Mouse (Mus musculus): ENCODE data around the gene Tas1r1. TPM values are rescaled to one million over a fixed set of nuclear protein-coding genes. Genes with fewer than 3 reads are reported as not detected.
A peak's percentile ranks its signal among the peaks of the same experiment; 100 is the strongest.

Gene Tas1r1
- total RNA-seq, 2 experiments from 2014 or later: 0.10 to 0.11 TPM

DNA sequence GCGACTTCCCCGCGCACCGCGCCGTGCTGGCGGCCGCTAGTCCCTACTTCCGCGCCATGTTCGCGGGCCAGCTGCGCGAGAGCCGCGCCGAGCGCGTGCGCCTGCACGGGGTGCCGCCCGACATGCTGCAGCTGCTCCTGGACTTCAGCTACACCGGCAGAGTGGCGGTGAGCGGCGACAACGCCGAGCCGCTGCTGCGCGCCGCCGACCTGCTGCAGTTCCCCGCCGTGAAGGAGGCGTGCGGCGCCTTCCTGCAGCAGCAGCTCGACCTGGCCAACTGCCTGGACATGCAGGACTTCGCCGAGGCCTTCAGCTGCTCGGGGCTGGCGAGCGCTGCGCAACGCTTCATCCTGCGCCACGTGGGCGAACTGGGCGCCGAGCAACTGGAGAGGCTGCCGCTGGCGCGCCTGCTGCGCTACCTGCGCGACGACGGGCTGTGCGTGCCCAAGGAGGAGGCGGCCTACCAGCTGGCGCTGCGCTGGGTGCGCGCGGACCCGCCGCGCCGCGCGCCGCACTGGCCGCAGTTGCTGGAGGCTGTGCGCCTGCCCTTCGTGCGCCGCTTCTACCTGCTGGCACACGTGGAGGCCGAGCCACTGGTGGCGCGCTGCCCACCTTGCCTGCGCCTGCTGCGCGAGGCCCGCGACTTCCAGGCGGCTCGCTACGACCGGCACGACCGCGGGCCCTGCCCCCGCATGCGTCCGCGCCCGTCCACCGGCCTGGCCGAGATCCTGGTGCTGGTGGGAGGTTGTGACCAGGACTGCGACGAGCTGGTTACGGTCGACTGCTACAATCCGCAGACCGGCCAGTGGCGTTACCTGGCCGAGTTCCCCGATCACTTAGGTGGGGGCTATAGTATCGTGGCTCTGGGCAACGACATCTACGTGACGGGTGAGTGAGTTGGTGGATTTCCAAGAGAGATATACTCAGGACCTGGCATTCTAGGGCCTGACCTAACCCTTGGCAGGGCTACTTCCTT is 29.0 kb downstream of the Tas1r1 start:
- peak; percentile 75 for DNase-seq

- peak; percentile 97 for DNase-seq
These were observed 29.7 kb downstream of the Tas1r1 start, which contains the start of gene Klhl21 for GRCm38 (mm10) chr4:152008622-152009075. Gene Klhl21, plus strand, starts transcription at chr4:152008803.

DNA sequence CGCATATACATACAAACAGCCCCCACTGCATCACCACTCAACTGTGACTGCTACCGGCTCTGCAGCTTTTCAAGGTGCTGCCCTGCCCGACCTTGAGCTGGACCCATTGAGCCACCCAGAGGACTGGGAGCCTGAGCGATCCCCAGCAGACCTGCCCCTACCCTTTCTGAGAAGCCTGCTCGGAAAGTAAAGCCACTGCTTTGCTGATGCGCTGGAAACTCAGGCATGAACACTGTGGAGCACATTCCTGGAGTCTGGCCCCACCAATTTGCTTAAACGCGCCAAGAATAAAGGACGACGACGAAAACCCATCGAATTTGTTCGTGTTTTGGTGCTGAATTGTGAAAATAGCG is 30.2 kb downstream of the Tas1r1 start:
- DNase-seq: peak; percentile 51

GRCm38 (mm10) chr4:152007481-152008147 is 30.8 kb downstream of the Tas1r1 start:
- DNase-seq: peak; percentile 70

DNA sequence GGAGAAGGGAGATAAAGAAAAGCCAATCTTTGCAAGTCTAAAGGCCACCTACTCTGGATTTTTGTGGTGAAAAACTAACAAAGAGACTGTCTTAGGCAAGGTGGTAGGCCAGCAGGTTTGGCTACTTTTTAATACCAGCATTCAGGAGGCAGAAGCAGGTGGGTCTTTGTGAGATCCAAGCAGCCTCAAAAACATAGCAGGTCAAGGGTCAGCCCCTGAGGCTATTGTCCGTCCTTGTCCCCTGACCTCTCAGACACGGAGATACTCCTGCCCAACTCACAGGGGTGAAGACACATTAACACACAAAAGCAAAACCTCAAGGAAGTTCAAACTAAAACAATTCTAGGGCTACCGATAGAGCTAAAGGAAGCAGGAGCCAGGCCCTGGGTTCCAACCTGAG is 31.6 kb downstream of the Tas1r1 start:
- DNase-seq: no peak

DNA sequence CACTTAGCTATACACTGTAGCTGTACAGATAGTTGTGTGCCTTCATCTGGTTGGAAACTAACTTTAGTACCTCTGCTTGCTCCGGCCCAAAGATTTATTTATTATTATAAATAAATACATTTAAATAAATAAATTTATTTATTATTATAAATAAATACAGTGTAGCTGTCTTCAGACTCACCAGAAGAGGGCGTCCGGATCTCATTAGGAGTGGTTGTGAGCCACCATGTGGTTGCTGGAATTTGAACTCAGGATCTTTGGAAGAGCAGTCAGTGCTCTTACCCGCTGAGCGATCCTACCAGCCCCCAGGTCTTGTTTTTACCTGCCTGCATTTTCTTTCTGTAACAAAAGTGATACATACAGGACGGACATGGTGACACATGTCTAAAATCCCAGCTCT is 32.2 kb downstream of the Tas1r1 start:
- DNase-seq: no peak

DNA sequence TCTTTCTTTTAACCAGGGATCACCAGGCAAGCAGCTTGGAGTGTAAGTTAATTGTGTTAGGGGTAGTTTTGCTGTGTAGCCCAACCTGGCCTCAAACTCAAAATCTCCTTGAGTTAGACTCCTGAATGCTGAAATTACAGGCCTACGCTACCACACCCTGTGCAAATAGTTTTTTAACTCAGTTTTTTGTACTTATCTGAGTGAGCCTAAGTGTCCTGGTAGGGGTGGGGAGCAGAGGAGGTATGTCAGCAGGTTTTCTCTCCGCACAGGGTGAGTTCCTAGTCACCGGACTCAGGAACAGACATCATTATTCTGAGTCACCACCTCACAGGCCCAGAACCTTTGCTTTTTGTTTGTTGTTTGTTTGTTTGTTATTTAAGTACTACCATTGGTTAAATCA is 36.3 kb downstream of the Tas1r1 start:
- no peak for DNase-seq

DNA sequence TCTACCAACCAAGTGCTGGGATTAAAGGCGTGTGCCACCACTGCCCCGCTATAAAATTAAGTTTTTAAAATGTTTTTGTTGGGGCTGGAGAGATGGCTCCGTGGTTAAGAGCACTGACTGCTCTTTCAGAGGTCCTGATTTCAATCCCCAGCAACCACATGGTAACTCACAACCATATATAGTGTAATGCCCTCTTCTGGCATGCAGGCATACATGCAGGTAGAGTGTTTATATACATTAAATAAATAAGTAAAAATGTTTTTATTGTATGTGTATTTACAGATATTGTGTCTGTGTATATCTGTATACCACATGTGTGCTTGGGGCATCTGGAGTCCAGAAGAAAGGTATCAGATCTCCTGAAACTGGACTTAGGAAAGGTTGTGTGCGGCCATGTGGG is 37.0 kb downstream of the Tas1r1 start:
- no peak for DNase-seq

GRCm38 (mm10) chr4:152000906-152001305 is 37.5 kb downstream of the Tas1r1 start:
- no peak for DNase-seq

DNA sequence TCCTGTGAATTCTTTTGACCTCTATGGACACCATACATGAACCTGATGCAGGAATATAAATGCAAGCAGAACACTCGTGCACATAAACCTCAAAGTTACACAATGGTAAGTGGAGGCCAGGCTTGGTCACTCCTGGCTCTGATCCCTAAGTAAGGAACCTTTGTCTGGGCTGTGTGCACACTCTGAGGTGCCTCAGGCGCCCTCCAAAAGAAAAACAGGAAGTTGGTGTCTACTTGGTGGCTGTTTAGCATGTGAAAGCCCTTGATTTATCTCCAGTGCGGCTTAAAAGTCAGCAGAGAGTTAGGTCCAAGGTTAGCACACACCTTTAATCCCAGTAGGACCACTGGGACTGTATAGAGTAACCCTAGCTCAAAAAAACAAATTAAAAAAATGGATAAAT is 38.9 kb downstream of the Tas1r1 start:
- DNase-seq: no peak

GRCm38 (mm10) chr4:151997701-151998100 is 40.7 kb downstream of the Tas1r1 start:
- DNase-seq: no peak

DNA sequence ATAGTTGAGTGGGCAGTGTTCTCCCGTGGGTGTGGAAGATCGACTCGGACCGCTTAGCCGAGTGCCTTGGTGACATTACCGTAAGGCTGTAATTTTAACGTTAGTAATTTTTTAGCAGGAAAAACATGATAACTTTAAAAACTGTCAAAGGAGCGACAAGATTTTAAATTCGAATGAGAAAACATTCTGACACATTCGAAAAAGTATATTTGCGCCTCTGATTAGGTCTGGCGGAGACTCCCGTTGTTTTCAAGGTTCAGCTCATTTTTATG is 41.5 kb downstream of the Tas1r1 start:
- DNase-seq: no peak

DNA sequence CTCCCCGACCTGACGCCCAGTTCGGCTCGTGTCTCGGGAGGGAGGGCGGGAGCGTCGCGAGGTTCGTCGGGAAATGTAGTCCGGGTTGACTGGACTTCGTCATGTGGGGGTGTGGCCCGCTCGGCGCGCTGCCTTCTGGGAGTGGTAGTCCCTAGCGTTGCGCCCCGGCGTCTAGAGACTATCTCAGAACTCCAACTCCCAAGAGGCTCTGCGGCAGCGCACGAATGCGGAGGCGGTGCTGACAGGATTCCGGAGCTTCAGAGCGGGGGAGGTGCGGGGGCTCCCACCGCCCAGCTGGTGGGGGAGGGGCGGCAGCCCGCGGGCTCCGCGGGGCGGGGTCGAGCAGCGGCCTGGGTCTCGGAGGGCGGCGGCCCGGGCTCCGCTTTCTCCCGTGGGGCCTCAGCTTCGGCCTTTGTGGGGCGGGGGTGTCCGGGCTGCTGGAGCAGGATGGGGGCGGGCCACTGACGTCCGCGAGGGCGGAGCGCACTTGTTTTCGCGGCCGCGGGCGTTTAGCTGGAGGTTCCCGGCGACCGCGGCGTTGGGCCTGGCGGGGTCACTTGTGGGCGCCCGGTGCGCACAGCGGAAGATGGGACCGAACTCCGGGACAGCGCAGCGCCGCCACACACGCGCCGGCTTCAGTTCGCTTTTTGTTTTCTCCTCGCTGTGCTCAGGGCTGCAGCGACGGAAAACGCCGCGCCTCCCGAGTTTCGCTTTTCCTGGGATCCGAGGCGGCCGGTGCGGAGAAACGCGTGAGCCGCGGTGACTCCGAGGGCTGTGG is 42.0 kb downstream of the Tas1r1 start, which contains the start of gene Phf13:
TSS of gene Phf13 (minus strand) at position 86 of the 778 bp plus-strand sequence.
- peak; percentile 99 for DNase-seq

DNA sequence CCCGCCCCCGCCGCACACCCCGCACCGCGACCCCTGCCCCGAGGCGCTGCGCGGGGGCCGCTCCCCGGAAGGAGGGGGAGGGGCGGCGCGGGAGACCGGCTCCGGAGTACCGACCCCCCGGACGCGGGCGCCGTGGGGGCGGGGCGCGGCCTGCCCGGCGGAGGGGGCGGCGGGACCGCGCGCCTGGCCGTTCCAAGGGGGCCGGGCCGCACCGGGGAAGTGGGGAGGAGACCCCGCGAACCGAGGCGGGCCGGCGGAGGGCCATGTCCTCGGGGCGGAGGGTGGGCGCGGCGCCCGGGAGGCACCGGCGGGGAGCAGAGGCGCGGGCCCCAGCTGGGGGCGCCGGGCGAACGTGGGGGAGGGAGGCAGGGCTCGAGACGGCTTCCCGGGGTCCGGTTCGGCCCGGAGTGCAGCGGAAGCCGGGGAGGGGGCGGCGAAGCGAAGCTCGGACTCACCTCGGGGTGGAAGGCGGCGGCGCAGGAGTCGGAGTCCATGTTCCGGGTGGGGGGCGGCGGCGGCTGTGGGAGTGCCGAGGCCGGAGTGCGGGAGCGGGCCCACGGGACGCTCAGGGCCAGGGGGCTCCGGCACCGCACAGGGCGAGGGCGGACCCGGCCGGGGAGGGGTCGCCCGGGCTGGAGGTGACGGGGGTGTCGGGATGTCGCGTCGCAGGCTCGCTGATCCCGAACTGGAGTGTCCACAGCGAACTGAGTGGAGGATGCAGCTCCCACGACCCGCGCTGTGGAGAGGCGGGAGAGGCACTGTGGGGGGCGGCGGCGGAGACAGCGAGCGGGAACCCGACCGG is 42.8 kb downstream of the Tas1r1 start:
- peak; percentile 52 for DNase-seq

DNA sequence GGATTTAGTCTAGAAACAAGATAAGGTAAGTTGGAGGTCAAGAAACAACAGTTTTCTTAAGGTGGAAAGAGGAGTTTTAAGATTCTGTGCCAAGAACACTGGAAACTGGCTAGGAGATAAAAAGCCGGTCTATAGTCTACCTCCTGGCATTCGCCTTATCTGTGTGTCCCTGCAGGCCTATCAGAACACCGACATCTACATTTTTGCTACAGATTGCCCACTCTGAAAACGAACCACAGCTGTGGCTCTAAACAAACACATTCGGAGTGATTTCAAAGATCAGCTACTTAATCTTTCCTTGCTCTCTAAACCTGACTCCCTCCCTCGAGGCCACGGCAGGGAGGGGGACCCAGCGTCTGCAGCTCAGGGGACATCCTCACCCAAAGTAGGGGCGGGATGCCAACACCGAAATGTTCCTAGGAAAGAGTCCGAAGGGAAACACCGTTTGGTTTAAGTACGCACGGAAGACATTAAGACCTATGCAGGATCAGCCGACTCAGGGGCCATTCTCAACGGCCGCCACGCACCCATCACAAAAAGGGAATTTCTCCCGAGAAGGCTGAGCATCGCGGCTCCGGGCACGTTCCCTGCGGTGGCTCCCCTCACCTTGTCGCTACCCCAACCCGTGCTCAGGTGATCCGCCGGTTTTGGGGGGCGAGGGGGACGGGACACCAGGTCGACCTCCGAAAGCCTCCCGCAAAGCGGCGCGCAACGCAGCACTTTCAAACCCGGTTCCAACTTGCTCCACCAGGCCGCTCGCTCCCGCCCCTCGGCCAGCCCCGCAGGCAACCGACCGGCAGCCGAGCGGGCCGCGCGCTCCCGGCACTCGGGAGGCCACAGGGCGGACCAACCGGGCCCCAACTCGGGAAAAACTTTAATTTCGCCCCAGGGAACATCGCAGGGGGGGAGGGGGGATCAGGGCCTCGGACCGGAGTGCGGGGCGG is 43.9 kb downstream of the Tas1r1 start:
- peak; percentile 50 for DNase-seq

GRCm38 (mm10) chr4:151993035-151993434 is 45.3 kb downstream of the Tas1r1 start:
- DNase-seq: no peak

GRCm38 (mm10) chr4:151992091-151992490 is 46.3 kb downstream of the Tas1r1 start:
- no peak for DNase-seq

DNA sequence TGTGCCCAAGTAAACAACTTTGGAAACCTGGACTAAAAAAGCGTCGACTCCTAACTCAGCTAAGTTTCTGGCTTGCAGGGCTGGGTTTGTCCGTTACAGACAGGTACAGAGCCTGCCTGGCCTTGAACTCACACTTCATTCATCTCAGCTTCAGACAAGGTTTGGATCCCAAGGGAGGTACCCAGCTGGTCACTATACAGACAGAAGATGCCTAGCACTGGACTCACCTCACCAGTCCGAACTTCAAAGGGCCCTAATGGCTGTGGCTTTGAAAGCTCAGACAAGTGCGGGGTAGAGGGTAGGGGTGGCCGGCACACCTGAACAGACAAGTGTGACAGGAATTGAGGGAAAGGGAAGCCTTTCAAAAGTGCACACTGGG is 49.3 kb downstream of the Tas1r1 start:
- DNase-seq: no peak

DNA sequence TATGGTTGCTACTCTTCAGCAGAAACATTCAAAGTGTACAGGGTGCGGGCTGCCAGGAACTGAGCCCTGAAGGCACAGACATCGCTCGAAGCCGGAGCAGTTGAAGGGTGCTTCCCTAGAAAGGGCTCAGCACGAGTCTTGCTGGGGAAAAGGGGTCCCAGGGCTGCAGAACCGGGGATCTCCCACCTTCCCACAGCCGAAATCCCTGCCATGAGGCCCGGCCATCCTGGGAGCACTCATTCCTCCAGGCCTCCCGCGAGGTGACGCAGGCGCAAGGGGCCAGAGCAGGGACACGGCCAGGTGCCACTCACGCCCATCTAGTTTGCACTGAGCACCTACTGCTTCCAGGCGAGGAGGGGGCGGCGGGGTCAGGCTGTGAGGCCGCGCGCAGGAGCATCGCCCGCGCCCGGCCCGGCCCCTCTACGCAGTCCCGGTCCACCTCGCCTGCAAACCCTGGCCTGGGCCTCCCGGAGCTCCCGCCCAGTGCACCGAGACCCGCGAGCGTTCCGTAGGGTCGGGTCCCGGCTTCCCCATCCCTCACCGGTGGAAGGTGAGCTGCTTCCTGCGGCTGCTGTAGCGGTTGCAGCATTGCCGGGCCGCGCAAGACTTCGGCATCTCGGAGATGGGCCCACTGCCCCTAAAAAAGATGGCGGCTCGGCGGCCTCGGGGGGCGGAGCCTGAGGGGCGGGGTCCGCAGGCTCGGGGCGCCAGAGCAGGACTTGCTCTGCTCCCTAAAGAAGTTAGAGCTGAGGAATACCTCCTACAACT is 49.8 kb downstream of the Tas1r1 start, which contains the start of gene Thap3:
TSS of gene Thap3 (minus strand) at position 656 of the 768 bp plus-strand sequence.
- peak; percentile 85 for DNase-seq

DNA sequence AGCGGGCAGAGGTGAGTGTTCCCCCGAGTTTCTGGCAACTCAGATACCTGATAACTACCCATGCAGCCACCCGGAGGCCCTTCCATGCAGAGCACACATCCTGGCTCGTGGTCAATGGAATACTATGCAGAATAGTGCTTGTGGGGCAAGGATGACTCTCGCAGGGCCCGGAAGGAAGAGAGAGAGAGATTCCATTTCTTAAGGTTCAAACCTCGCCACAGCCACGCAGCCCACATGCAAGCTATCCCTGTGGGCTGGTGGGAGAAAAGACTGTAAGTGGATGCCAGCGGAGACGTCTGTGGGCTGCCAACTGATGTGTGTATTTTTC is 50.4 kb downstream of the Tas1r1 start:
- no peak for DNase-seq

All from heart, postnatal 4 days (tissue).